Mouse (Mus musculus) stomach, embryonic 16.5 days (tissue): ENCODE measurements around the gene Hist1h1a. TPM values are rescaled to one million over a fixed set of nuclear protein-coding genes. Genes with fewer than 3 reads are reported as not detected.
"Not testable (repeated sequence)": the region's sequence is repeated elsewhere in the genome, so short reads cannot be mapped to it uniquely, and the experiment has no call there.

ENCODE experiments used
- ATAC-seq: fragments of 200-750 bp; cut with Nextera tagmentation; 2 replicates; pipeline ENCODE4 v1.8.0; 2017; ENCODE audit warnings: moderate number of reproducible peaks, moderate TSS enrichment; ENCODE audit not compliant: insufficient read depth, low FRiP score
- H3K27ac ChIP-seq: fragments of 300-500 bp; sonication (generic); 2 replicates; pipeline ENCODE4 v1.5.1; 2014; ENCODE audit warnings: low read length
- H3K27me3 ChIP-seq: fragments of 300-500 bp; sonication (generic); 2 replicates; pipeline ENCODE4 v1.6.1; 2014; ENCODE audit warnings: low read length, control low read depth, mixed read lengths; ENCODE audit not compliant: control insufficient read depth, insufficient read depth
- H3K36me3 ChIP-seq: fragments of 300-500 bp; sonication (generic); 2 replicates; pipeline ENCODE4 v1.6.1; 2014; ENCODE audit warnings: low read length; ENCODE audit not compliant: control insufficient read depth, insufficient read depth
- H3K4me1 ChIP-seq: fragments of 300-500 bp; sonication (generic); 2 replicates; pipeline ENCODE4 v1.6.1; 2014; ENCODE audit warnings: low read length, control low read depth, mixed read lengths; ENCODE audit not compliant: control insufficient read depth, insufficient read depth
- H3K4me2 ChIP-seq: fragments of 300-500 bp; sonication (generic); 2 replicates; pipeline ENCODE4 v1.6.1; 2014; ENCODE audit warnings: low read depth, low read length, mixed read lengths
- H3K4me3 ChIP-seq: fragments of 300-500 bp; sonication (generic); replicated peaks from 2 replicates; pipeline ENCODE4 v1.5.1; 2014; ENCODE audit warnings: mild to moderate bottlenecking, low read length
- H3K9ac ChIP-seq: fragments of 300-500 bp; sonication (generic); 2 replicates; pipeline ENCODE4 v1.6.1; 2014; ENCODE audit warnings: low read length
- H3K9me3 ChIP-seq: fragments of 300-500 bp; sonication (generic); replicated peaks from 2 replicates; pipeline ENCODE4 v1.6.1; 2016; ENCODE audit warnings: low read length, control low read depth; ENCODE audit not compliant: control insufficient read depth
- WGBS: fragments of 180-500 bp; shearing (Covaris S2); extraction: QIAGEN DNeasy Blood & Tissue Kit; methylation state at CpG from one replicate; pipeline ENCODE4 v1.1.7; 2014; 5-methylcytosine and 5-hydroxymethylcytosine counted together
- polyA plus RNA-seq: library from polyadenylated mRNA; unstranded; fragments of >200 nt; fragmentation: Nextera tagmentation; extraction: Ambion mirVana; gene quantifications from 2 replicates; pipeline ENCODE4 v1.2.1, GENCODE M21; 2015

Gene Hist1h1a
- polyA plus RNA-seq, 1 experiment from 2014 or later: 1.3 TPM

DNA sequence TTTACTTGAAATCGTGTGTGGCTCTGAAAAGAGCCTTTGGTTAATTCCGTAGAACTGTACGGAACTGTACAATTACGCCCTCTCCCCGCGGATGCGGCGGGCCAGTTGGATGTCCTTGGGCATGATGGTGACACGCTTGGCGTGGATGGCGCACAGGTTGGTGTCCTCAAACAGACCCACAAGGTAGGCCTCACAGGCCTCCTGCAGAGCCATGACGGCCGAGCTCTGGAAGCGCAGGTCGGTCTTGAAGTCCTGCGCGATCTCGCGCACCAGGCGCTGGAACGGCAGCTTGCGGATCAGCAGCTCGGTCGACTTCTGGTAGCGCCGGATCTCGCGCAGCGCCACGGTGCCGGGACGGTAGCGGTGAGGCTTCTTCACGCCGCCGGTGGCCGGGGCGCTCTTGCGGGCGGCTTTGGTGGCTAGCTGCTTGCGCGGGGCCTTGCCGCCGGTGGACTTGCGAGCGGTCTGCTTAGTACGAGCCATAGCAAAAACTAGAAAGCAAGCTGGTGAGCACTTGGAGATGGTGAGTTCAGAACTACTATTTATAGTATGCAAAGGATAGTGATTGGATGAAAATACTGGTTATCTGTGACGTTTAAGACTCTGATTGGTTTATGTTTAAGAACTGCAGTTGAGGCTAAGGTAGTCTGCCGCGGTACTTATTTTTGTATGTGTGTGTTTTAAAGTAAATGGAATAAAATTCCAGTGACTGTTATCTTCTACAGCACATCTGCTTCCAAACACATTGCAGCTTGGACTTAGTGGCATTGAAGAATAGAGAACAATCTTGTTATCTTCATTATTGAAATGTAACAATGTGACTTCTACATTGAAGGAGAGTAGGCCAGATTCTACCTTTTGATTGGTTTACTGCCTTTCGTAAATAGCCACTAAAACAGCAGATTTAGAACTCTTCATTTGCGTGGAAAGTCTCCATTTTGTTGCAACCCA lies 1.3 kb upstream of the Hist1h1a start, which contains the start of gene Hist1h3a:
Gene Hist1h3a (minus strand): TSS at position 516 of the 951 bp plus-strand sequence.
- Histone ChIP-seq H3K4me2 (peak within 1 kb of the TSS; percentile 75), H3K9ac (peak within 1 kb of the TSS; percentile 80), H3K27ac (peak within 1 kb of the TSS; percentile 98), H3K4me3 (peak within 1 kb of the TSS; percentile 59), H3K4me1 (peaks cover 17% of the 10 kb centered on the region)
- WGBS: under 1% methylated on average over 32 of the region's 52 CpGs
- not testable (repeated sequence) for H3K36me3 ChIP-seq, H3K9me3 ChIP-seq, H3K27me3 ChIP-seq
- peak; percentile 54 for ATAC-seq

DNA sequence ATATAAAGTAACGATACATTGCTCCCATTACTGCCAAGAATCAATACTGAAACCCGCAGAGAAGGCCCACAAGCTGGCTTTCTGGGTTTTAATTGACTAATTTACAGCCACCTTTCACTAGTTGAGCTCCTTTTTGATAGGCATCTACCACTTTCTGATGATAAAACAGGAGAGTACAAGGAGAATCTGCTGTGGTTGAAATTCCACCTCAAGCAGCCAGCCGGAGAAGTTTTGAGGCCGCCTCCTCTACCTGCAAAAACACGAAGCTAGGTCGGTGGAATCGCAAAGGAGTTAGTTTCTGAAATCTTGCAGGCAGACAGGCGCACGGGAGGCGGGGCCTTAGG lies 252 bp upstream of the Hist1h1a start:
- H3K36me3 ChIP-seq: no peaks in the 10 kb centered on the region

DNA sequence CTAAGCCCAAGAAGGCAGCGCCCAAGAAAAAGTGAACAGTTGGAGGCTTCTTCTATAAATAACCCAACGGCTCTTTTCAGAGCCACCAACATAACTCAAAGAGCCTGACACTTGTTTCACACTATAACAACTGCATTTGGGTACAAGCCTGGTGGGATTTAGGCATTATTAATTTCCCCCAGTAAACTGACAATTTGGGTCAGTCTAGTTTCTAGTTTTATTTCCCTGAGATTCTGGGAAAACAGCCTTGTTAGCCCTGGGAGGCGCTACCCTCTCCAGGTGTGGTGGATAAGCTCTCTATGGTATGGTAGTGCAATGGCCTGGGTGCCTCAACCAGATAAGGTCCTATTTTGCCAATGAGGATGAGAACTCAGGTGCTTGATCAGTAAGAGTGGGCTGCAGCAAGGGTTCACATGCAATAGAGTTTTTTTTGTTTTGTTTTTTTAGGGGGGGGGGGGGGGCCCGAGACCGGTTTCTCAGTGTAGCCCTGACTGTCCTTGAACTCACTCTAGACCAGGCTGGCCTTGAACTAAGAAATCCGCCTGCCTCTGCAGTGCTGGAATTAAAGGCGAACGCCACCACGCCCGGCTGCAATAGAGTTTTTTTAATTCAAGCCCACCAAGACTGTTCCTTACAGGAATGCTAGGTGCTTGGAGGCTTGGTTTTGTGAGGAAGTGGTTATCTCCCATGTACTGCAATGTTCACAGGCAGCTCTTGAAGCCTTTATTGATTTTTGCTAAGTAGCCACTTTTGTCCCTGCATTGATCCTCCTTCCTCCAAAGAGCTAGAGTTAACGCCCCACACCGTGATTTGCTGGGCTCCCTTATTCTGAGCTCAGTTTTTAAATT lies 1.1 kb downstream of the Hist1h1a start:
- Histone ChIP-seq H3K9me3 (no peaks in the 10 kb centered on the region), H3K4me1 (peaks cover 13% of the 10 kb centered on the region), H3K9ac (peak overlapping the region; percentile 80), H3K27ac (peak overlapping the region; percentile 98), H3K4me2 (peak overlapping the region; percentile 75), H3K4me3 (peak overlapping the region; percentile 59), H3K27me3 (no peaks in the 10 kb centered on the region), H3K36me3 (no peaks in the 10 kb centered on the region)
- 37% methylated on average over 10 of the region's 12 CpGs for WGBS
- ATAC-seq: no peak

More for the DNA sequence above, 252 bp upstream of the Hist1h1a start:
- under 1% methylated on average over 10 of the region's 10 CpGs for WGBS
- Histone ChIP-seq H3K27me3 (no peaks in the 10 kb centered on the region), H3K9ac (peak overlapping the region; percentile 80), H3K27ac (peak overlapping the region; percentile 98), H3K9me3 (no peaks in the 10 kb centered on the region), H3K4me3 (peak overlapping the region; percentile 59), H3K4me1 (peaks cover 13% of the 10 kb centered on the region), H3K4me2 (peak overlapping the region; percentile 75)
- ATAC-seq: no peak

DNA sequence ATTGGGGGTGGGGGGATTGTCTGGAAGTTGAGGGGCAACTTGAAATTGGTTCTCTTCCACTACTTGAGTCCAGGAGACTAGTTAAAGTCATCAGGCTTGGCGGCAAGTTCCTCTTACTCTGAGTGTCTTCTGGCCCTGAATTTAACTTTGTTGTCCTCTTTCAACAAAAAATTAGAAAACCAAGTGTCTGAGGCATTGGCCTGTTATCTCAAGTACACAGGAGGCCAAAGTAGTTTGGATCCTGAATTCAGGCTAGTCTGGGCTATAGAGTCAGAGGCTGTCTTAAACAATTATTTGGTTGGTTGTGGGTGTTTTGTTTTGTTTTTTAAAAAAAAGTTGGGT lies 1.7 kb downstream of the Hist1h1a start:
- Histone ChIP-seq H3K4me3 (no peak overlapping the region), H3K27ac (no peak overlapping the region), H3K9me3 (no peaks in the 10 kb centered on the region), H3K36me3 (no peaks in the 10 kb centered on the region), H3K9ac (no peak overlapping the region), H3K27me3 (no peaks in the 10 kb centered on the region), H3K4me1 (peaks cover 13% of the 10 kb centered on the region), H3K4me2 (no peak overlapping the region)
- WGBS: 58% methylated on average over 1 of the region's 1 CpGs
- ATAC-seq: no peak

GRCm38 (mm10) chr13:23766772-23767171 lies 3.3 kb downstream of the Hist1h1a start:
- H3K9ac ChIP-seq: no peak overlapping the region
- ATAC-seq: no peak

GRCm38 (mm10) chr13:23768834-23769397 lies 5.5 kb downstream of the Hist1h1a start:
- no peaks in the 10 kb centered on the region for H3K9me3 ChIP-seq
- no peak overlapping the region for H3K4me2 ChIP-seq
- H3K4me3 ChIP-seq: no peak overlapping the region
- H3K27me3 ChIP-seq: no peaks in the 10 kb centered on the region
- no peak overlapping the region for H3K27ac ChIP-seq
- no peak for ATAC-seq
- H3K4me1 ChIP-seq: peaks cover 6% of the 10 kb centered on the region
- WGBS: 49% methylated on average over 5 of the region's 5 CpGs
- no peaks in the 10 kb centered on the region for H3K36me3 ChIP-seq
- H3K9ac ChIP-seq: no peak overlapping the region

More at GRCm38 (mm10) chr13:23766772-23767171, 3.3 kb downstream of the Hist1h1a start:
- Histone ChIP-seq H3K4me2 (no peak overlapping the region), H3K27ac (no peak overlapping the region), H3K9me3 (no peaks in the 10 kb centered on the region), H3K4me3 (no peak overlapping the region), H3K4me1 (peaks cover 13% of the 10 kb centered on the region), H3K36me3 (no peaks in the 10 kb centered on the region), H3K27me3 (no peaks in the 10 kb centered on the region)

DNA sequence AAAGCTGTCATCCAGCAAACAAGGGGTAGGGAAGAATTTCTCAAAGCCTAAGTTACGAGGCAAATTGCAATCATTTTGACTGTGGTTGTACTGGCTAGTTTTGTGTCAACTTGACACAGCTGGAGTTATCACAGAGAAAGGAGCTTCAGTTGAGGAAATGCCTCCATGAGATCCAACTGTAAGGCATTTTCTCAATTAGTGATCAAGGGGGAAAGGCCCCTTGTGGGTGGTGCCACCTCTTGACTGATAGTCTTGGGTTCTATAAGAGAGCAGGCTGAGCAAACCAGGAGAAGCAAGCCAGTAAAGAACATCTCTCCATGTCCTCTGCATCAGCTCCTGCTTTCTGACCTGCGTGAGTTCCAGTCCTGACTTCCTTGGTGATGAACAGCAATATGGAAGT lies 6.1 kb downstream of the Hist1h1a start, which contains the start of gene Trim38:
Gene Trim38 (plus strand): TSS at position 301 of the 400 bp plus-strand sequence.
- not testable (repeated sequence) for H3K4me2 ChIP-seq, ATAC-seq, H3K27ac ChIP-seq, H3K9me3 ChIP-seq, H3K36me3 ChIP-seq, H3K4me1 ChIP-seq, H3K9ac ChIP-seq, H3K4me3 ChIP-seq, H3K27me3 ChIP-seq
- 77% methylated on average over 2 of the region's 2 CpGs for WGBS

- H3K9me3 ChIP-seq: no peaks in the 10 kb centered on the region
- no peaks in the 10 kb centered on the region for H3K4me1 ChIP-seq
- H3K27me3 ChIP-seq: no peaks in the 10 kb centered on the region
- no peak overlapping the region for H3K9ac ChIP-seq
- no peaks in the 10 kb centered on the region for H3K36me3 ChIP-seq
- peak; percentile 88 for ATAC-seq
- H3K4me2 ChIP-seq: peak overlapping the region; percentile 43
- peak overlapping the region; percentile 8 for H3K4me3 ChIP-seq
- 21% methylated on average over 21 of the region's 21 CpGs for WGBS
- H3K27ac ChIP-seq: no peak overlapping the region
Observed at GRCm38 (mm10) chr13:23772561-23773313, 9.3 kb downstream of the Hist1h1a start.
